Mouse (Mus musculus) frontal cortex, postnatal 10 days (tissue): ENCODE measurements at regions not wholly inside any gene's neighbourhood (a gene's known extent, or its start where the extent isn't known, plus 50 kb on each side); places are given as distances from the start of the nearest gene placed in this dataset.
A peak's percentile ranks its signal among the peaks of the same experiment; 100 is the strongest.

ENCODE experiments used
- DNase-seq, 2 experiments: peaks; one replicate each; pipeline ENCODE4 v3.0.0; 2022; ENCODE audit warnings: low spot score in 2 of 2, mixed read lengths in 1 of 2

- no peak for DNase-seq
Observed at GRCm38 (mm10) chr15:43926034-43926433, 3791.9 kb downstream of the 9330182O14Rik start.

DNA sequence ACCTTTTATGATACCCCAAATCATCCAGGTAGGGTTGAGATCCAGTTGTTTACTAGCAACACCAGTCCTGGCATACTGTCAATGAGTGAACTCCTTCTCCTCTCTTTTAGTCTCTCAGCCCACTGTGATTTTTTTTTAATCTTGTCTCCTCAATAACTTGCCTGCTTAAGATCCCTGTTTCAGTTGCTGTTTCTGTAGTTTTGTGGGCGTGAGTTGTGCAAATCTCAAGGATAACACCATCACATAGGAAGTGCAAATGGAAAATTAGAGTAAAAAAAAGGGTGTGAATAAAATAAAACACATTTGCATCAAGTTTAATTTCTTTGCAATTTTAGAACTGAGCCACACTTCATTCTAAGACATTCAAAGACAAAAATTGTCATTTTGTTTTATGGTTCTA is 3799.4 kb downstream of the 9330182O14Rik start:
- no peak for DNase-seq

GRCm38 (mm10) chr15:43940424-43940823 is 3806.3 kb downstream of the 9330182O14Rik start:
- DNase-seq: no peak

- no peak for DNase-seq
Observed at GRCm38 (mm10) chr15:43940905-43941304, 3806.7 kb downstream of the 9330182O14Rik start.

- no peak for DNase-seq
Observed at GRCm38 (mm10) chr15:43942002-43942660, 3808.0 kb downstream of the 9330182O14Rik start.

- no peak for DNase-seq
Observed at GRCm38 (mm10) chr15:43984991-43985390, 3850.8 kb downstream of the 9330182O14Rik start.

GRCm38 (mm10) chr15:43991229-43991628 is 3857.1 kb downstream of the 9330182O14Rik start:
- DNase-seq: peak in 1 of 2 experiments; percentile 7

DNA sequence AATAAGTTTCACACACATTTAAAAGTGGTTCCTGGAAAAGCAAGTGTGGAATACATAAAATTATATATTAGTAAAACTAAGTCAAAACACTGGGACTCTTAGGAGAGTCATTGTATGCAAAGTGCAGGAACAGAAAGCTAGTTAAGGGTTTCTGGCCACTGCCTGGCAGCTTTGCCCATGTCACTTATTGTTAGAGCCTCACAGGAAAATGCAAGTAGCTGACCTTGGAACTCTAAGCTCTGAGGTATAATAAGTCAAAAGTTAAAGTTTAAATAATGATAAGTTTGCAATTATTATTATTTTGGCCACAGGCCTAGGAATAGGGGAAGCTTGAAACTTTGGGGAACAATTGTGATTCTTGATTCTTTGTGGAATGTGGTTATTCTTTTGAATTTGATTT is 3858.8 kb downstream of the 9330182O14Rik start:
- no peak for DNase-seq

DNA sequence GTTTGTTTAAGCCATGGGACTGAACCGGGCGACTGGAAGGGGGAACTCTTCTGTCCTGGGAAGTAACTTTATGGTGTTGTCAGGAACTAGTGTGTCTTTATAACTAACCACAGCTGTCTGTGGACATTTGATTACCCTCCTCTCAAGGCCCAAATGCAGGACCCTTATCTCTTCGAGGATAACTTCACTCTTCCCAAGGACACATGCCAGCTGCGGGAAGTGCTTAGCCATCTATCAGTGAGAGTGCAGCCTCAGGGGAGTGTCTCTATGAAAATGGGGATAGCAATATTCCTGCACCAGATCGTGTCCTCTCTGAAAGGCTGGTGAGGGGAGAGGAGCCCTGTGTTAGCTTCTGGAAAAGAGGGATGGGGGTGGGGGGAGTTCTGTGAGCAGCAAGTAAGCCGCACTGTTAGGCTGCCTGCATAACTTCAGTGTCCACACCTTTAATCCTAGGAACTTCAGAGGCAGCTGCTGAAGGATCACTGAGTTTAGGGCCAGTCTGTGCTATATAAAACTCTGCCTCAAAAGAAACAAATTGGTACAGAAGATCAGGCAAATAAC is 3892.4 kb downstream of the 9330182O14Rik start:
- no peak for DNase-seq

DNA sequence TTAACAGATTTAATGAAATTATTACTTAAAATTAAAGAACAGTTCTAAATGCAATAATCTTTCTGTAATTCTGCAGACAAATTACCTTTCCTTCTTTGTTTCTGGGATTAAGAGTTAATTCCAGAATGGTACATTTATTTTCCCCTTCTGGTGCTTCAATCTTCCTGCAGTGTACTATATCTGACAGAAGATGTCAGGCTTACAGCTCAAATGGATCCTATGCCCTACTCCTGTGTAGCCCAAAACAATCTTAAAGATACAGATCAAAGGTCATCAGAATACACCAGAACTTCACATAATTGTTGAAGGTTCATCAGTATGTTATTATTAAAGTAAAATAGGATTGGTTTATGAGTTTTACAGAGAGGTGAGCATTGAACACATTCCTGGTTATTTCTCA is 3901.7 kb downstream of the 9330182O14Rik start:
- DNase-seq: no peak

DNA sequence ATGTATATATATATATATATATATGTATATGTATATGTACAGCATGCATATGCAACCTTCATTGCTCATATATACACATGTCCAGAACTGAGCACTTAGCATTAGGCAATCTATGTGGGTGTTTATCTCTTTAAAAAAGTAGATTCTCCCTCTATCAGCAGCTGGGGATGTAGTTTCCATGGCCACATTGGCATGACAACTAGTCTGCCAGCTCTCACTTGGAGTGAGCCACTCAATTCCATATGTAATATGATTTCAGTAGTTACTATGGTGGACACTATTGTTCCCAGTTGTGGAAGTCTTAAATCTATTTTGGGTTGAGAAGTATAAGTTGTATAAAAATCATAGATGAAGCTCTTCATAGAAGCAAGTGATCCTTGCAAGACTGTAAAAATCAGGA is 3903.7 kb downstream of the 9330182O14Rik start:
- peak in 1 of 2 experiments; percentile 15 for DNase-seq

- DNase-seq: no peak
Observed at GRCm38 (mm10) chr15:44050565-44051274, 3916.6 kb downstream of the 9330182O14Rik start.

DNA sequence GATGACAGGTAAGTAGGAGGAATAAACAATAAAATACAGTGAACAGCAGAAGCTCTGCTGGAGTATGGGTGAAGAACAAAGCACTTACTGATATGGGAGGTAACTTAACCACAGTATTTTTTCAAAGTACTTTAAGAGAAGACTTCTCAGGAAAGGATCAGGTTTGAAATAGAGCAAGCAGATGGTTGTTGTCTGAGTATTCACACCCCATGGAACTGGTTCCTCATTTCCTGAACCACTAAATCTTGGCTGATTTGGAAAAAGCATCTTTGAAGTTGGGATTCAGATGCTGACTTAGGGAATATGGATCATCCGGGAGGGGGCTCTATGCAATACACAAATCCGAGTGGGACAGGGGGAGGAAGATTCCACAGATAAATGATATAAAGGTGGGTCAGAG is 3930.7 kb downstream of the 9330182O14Rik start:
- DNase-seq: no peak

GRCm38 (mm10) chr15:44083680-44084079 is 3949.5 kb downstream of the 9330182O14Rik start:
- DNase-seq: no peak

GRCm38 (mm10) chr15:44112328-44112944 is 3978.3 kb downstream of the 9330182O14Rik start:
- no peak for DNase-seq

DNA sequence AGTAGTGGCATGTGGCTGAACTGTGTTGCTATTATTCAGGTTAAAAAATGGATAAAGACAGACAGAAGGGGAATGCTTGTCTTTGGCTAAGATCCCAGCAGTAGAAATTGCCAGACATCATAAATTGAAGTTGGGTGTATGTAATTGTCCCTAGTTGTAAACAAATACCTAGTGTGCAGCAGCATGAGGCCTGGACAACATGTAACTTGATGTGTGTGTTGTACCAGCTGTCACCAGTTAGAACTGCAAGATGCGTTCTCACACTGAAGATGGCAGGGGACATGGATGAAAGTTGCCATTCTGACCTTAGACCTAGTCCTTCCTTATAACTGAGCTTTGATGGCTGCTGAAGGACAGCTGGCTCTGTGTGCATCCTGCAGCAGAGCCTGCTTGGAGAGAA is 4000.0 kb downstream of the 9330182O14Rik start:
- DNase-seq: no peak
